Mouse (Mus musculus) midbrain, embryonic 13.5 days (tissue): ENCODE measurements at regions not wholly inside any gene's neighbourhood (a gene's known extent, or its start where the extent isn't known, plus 50 kb on each side); places are given as distances from the start of the nearest gene placed in this dataset.

Source experiments
- ATAC-seq: fragments of 200-750 bp; cut with Nextera tagmentation; 2 replicates; pipeline ENCODE4 v1.8.0; 2017; ENCODE audit warnings: mild to moderate bottlenecking, moderate TSS enrichment, moderate library complexity
- H3K27ac ChIP-seq: fragments of 300-500 bp; sonication (generic); 2 replicates; pipeline ENCODE4 v1.5.1; 2015; ENCODE audit warnings: inconsistent platforms, mild to moderate bottlenecking, moderate library complexity
- H3K27me3 ChIP-seq: fragments of 300-500 bp; sonication (generic); 2 replicates; pipeline ENCODE4 v1.6.1; 2015; ENCODE audit warnings: mild to moderate bottlenecking, inconsistent platforms
- H3K36me3 ChIP-seq: fragments of 300-500 bp; sonication (generic); 2 replicates; pipeline ENCODE4 v1.6.1; 2015; ENCODE audit warnings: mild to moderate bottlenecking, inconsistent platforms
- H3K4me1 ChIP-seq: fragments of 300-500 bp; sonication (generic); replicated peaks from 2 replicates; pipeline ENCODE4 v1.6.1; 2015; ENCODE audit warnings: inconsistent platforms
- H3K4me2 ChIP-seq: fragments of 300-500 bp; sonication (generic); replicated peaks from 2 replicates; pipeline ENCODE4 v1.6.1; 2015; ENCODE audit warnings: moderate library complexity, mild to moderate bottlenecking, inconsistent platforms
- H3K4me3 ChIP-seq: fragments of 300-500 bp; sonication (generic); replicated peaks from 2 replicates; pipeline ENCODE4 v1.5.1; 2015; ENCODE audit warnings: mild to moderate bottlenecking, inconsistent platforms
- H3K9ac ChIP-seq: fragments of 300-500 bp; sonication (generic); replicated peaks from 2 replicates; pipeline ENCODE4 v1.6.1; 2015; ENCODE audit warnings: mild to moderate bottlenecking, inconsistent platforms
- H3K9me3 ChIP-seq: fragments of 300-500 bp; sonication (generic); 2 replicates; pipeline ENCODE4 v1.6.1; 2016; ENCODE audit warnings: mild to moderate bottlenecking, inconsistent platforms
- WGBS: fragments of 180-500 bp; shearing (Covaris S2); methylation state at CpG from one replicate; pipeline ENCODE4 v1.1.7; 2015; 5-methylcytosine and 5-hydroxymethylcytosine counted together

- Histone ChIP-seq H3K9me3 (no peaks in the 10 kb centered on the region), H3K4me2 (no peak overlapping the region), H3K9ac (no peak overlapping the region), H3K27ac (no peak overlapping the region), H3K4me3 (no peak overlapping the region), H3K4me1 (no peaks in the 10 kb centered on the region), H3K27me3 (no peaks in the 10 kb centered on the region), H3K36me3 (no peaks in the 10 kb centered on the region)
- ATAC-seq = no peak
- 91% methylated on average over 10 of the region's 10 CpGs for WGBS
Observed at GRCm38 (mm10) chr10:45763160-45763955, 185.7 kb downstream of the Hace1 start.

GRCm38 (mm10) chr10:45779720-45780119 is 202.1 kb downstream of the Hace1 start:
- H3K9ac ChIP-seq = no peak overlapping the region
- H3K27ac ChIP-seq = no peak overlapping the region
- WGBS = 12% methylated on average over 6 of the region's 6 CpGs
- no peak for ATAC-seq
- no peaks in the 10 kb centered on the region for H3K36me3 ChIP-seq
- H3K4me1 ChIP-seq = peaks cover 23% of the 10 kb centered on the region
- H3K4me3 ChIP-seq = no peak overlapping the region
- H3K9me3 ChIP-seq = no peaks in the 10 kb centered on the region
- no peaks in the 10 kb centered on the region for H3K27me3 ChIP-seq
- H3K4me2 ChIP-seq = no peak overlapping the region

GRCm38 (mm10) chr10:45783026-45783425 is 205.4 kb downstream of the Hace1 start:
- Histone ChIP-seq H3K9me3 (no peaks in the 10 kb centered on the region), H3K4me1 (peaks cover 23% of the 10 kb centered on the region), H3K27ac (no peak overlapping the region), H3K4me2 (no peak overlapping the region), H3K9ac (no peak overlapping the region), H3K27me3 (no peaks in the 10 kb centered on the region), H3K36me3 (no peaks in the 10 kb centered on the region), H3K4me3 (no peak overlapping the region)
- WGBS = 35% methylated on average over 5 of the region's 5 CpGs
- no peak for ATAC-seq

- peak; percentile 56 for ATAC-seq
- peaks cover 23% of the 10 kb centered on the region for H3K4me1 ChIP-seq
- no peaks in the 10 kb centered on the region for H3K36me3 ChIP-seq
- no peak overlapping the region for H3K9ac ChIP-seq
- no peaks in the 10 kb centered on the region for H3K27me3 ChIP-seq
- H3K27ac ChIP-seq = peak overlapping the region; percentile 21; the same call in 1 of the 2 replicates
- H3K4me3 ChIP-seq = no peak overlapping the region
- H3K4me2 ChIP-seq = no peak overlapping the region
- H3K9me3 ChIP-seq = no peaks in the 10 kb centered on the region
- 9% methylated on average over 11 of the region's 11 CpGs for WGBS
Observed at GRCm38 (mm10) chr10:45783461-45784149, 206.0 kb downstream of the Hace1 start.

DNA sequence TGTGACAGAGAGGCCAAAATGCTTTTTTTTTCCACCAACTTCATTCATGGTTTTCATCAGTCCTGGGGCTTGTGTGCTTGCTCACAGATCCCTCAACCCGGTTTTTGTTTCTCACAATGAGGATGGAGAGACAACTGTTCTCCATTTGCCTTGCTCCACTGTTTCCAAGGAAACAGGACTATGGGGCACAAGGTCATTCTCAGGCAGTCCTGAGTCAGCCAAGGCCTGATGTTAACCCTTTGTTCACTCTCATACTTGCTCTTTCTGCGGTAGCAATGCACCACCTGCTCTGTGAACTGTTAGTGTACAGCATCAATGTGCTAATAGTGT is 206.5 kb downstream of the Hace1 start:
- Histone ChIP-seq H3K36me3 (no peaks in the 10 kb centered on the region), H3K4me3 (no peak overlapping the region), H3K4me1 (peaks cover 23% of the 10 kb centered on the region), H3K9me3 (no peaks in the 10 kb centered on the region), H3K9ac (no peak overlapping the region), H3K27me3 (no peaks in the 10 kb centered on the region), H3K4me2 (no peak overlapping the region), H3K27ac (peak overlapping the region; percentile 21; the same call in 1 of the 2 replicates)
- peak; percentile 79 for ATAC-seq
- WGBS = 14% methylated on average over 2 of the region's 2 CpGs

DNA sequence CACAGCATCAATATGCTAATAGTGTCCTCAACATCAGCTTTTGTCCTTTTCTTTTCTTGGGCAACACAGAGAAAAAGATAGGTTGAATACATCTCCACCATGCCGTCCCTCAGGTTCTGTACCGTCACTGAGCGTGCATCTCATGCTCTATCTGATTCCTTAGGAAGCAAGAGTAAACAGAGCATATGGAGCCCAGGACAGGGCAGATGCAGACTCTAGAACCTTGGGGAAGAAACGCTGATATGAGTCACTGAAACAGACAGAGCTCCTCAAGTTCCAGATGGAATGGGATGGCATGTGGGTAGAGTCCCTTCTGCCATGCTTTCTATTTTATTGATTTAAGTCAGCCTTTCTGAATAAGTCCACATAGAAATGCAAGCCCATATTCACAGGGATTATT is 206.9 kb downstream of the Hace1 start:
- Histone ChIP-seq H3K9ac (no peak overlapping the region), H3K27me3 (no peaks in the 10 kb centered on the region), H3K36me3 (no peaks in the 10 kb centered on the region), H3K4me3 (no peak overlapping the region), H3K27ac (no peak overlapping the region), H3K4me1 (peaks cover 23% of the 10 kb centered on the region), H3K4me2 (no peak overlapping the region), H3K9me3 (no peaks in the 10 kb centered on the region)
- ATAC-seq = peak; percentile 24; the same call in 1 of the 2 replicates
- WGBS = 40% methylated on average over 4 of the region's 4 CpGs

- H3K27ac ChIP-seq = no peak overlapping the region
- no peak overlapping the region for H3K9ac ChIP-seq
- H3K4me1 ChIP-seq = peaks cover 10% of the 10 kb centered on the region
- ATAC-seq = no peak
- H3K4me2 ChIP-seq = no peak overlapping the region
- 82% methylated on average over 1 of the region's 1 CpGs for WGBS
- no peak overlapping the region for H3K4me3 ChIP-seq
- H3K27me3 ChIP-seq = no peaks in the 10 kb centered on the region
- no peaks in the 10 kb centered on the region for H3K9me3 ChIP-seq
- H3K36me3 ChIP-seq = no peaks in the 10 kb centered on the region
Observed at GRCm38 (mm10) chr10:45788356-45788755, 210.7 kb downstream of the Hace1 start.

GRCm38 (mm10) chr10:45795582-45795981 is 218.0 kb downstream of the Hace1 start:
- no peak overlapping the region for H3K9ac ChIP-seq
- no peaks in the 10 kb centered on the region for H3K36me3 ChIP-seq
- H3K27me3 ChIP-seq = no peaks in the 10 kb centered on the region
- H3K27ac ChIP-seq = no peak overlapping the region
- no peak overlapping the region for H3K4me3 ChIP-seq
- ATAC-seq = no peak
- H3K9me3 ChIP-seq = no peaks in the 10 kb centered on the region
- no peak overlapping the region for H3K4me2 ChIP-seq
- WGBS = 78% methylated on average over 2 of the region's 2 CpGs
- H3K4me1 ChIP-seq = no peaks in the 10 kb centered on the region

DNA sequence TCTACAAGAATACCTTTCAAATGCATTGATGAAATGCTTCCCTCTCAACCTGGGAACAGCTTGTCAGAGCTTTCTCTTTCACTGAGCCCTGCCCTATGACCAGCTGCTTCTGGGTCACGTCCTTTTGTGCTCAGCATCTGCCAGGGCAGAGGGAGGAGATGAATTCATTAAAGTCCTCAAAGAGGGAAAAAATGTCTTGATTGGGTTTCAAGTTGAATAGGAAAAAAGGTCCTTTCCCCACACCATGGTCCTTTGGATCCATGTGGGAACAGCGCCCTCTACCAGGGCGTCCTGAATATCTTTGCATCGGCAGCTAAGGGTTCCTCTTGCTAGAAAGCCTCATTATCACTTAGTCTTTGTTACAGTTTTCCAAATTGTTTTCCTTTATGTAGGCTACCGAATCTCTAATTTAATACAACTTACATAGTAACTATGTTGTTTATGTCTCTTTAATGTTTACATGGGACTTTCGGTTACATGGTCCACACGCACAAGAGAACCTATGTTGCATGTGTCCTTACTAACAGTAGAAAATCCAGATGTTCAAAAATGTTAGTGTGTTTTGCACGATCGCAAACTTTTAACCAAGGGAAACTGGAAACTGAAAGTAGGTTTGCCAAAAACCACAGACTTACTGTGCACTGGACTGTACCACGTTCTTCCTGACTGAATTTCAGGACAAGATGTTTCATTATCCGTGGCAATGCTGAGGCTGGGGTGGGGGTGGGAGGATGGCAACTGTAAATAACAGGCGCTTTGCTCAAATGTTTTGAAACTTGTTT is 222.6 kb downstream of the Hace1 start:
- H3K27me3 ChIP-seq = no peaks in the 10 kb centered on the region
- peak; percentile 69 for ATAC-seq

DNA sequence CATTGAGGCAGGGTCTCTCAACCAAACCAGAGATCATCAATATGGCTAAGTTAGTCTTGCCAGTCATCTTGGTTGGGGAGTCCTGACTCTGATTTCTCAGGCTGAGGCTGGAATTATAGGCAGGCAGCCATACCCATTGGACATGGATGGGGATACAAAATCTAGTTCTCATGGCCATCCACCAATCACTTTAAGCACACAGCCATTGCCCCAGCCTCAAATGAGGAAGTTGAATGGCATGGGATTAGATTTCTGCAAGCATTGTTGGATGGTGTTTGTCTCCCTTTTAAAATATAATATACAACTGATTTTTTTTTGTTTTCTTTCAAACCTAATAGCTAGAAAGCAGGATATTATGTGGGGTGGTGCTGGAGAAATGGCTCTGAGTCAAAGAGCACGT is 223.8 kb downstream of the Hace1 start:
- Histone ChIP-seq H3K4me3 (no peak overlapping the region), H3K27me3 (no peaks in the 10 kb centered on the region), H3K9ac (no peak overlapping the region), H3K36me3 (no peaks in the 10 kb centered on the region), H3K27ac (no peak overlapping the region), H3K9me3 (no peaks in the 10 kb centered on the region), H3K4me1 (no peaks in the 10 kb centered on the region), H3K4me2 (no peak overlapping the region)
- WGBS = 65% methylated on average over 1 of the region's 1 CpGs
- no peak for ATAC-seq

More for the DNA sequence above, 222.6 kb downstream of the Hace1 start:
- no peaks in the 10 kb centered on the region for H3K9me3 ChIP-seq
- H3K9ac ChIP-seq = no peak overlapping the region
- H3K4me3 ChIP-seq = no peak overlapping the region
- WGBS = 51% methylated on average over 12 of the region's 12 CpGs
- H3K4me2 ChIP-seq = no peak overlapping the region
- no peak overlapping the region for H3K27ac ChIP-seq
- H3K36me3 ChIP-seq = no peaks in the 10 kb centered on the region
- H3K4me1 ChIP-seq = no peaks in the 10 kb centered on the region

DNA sequence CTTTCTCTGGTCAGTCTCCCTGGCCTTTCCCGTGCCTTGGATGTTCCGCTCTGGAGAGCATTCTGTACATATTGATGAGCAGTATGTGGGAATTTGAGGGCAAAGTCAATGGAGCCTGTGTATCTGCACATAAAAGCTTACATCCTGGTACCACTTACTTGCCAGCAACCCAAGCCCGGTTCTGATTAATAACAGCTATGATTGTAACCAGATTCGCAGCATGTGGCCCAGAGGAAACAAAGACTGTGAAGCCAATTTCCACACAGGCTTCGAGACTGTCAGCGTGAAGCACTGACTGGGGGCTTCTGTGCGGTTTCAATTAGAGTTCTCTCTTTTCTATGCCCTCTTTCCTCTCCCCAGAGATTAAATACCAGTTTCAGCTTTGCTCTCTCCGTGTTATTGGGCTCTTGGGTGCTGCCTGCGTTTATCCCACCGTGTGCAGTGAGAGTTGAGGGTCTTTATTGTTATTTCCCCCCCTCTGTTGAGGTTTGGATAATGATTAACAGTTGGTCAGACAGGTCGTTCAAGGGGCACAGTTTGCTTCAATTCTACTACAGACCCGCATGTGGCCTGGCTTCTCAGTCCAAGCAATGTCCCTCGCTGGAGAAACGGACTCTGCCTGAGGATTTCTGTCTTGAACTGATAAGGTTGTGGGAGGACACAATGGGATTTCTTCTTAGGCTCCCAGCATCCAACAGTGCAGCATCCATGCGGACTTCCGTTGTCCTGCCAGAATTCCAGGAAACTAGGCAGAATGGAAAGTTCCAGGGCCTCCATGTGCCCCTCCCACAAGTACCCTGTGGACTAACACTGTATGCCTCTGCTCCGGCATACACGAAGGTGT is 229.6 kb downstream of the Hace1 start:
- Histone ChIP-seq H3K4me1 (peaks cover 13% of the 10 kb centered on the region), H3K36me3 (no peaks in the 10 kb centered on the region), H3K27me3 (no peaks in the 10 kb centered on the region), H3K4me2 (no peak overlapping the region), H3K4me3 (no peak overlapping the region), H3K9ac (no peak overlapping the region), H3K9me3 (no peaks in the 10 kb centered on the region), H3K27ac (no peak overlapping the region)
- peak; percentile 55 for ATAC-seq
- WGBS = 44% methylated on average over 18 of the region's 18 CpGs
